Mouse (Mus musculus): ENCODE measurements around the gene Bhlhb9.

DNA sequence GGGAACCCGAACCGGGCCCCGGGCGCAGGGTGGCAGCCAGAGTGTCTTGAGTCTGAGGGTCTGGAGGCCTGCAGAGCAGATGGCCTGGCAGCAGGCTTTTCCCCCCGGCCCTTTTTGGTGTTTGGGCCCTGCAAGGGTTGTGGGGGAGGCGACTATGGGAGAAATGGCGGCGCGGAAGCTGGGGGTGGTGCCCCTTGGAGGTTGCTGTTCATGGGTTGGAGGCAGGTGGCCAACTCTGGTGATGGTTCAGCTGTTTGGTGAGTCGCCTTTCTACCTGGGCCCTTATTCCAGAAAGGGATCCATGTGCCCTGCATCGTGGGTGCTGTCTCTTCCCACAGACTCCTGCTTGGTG is 88.8 kb downstream of the Bhlhb9 start:
- TF ChIP-seq NELFE (IDR thresholded peaks at IDR 0.05; ENCODE audit: low read depth, low read length) = no peak
- TF ChIP-seq CTCF (IDR thresholded peaks at IDR 0.05 in 2 of 3, conservative IDR thresholded peaks at IDR 0.05 in 1 of 3; ENCODE audit: control insufficient read depth in 1 of 3, insufficient read depth in 1 of 3, low read depth in 2 of 3, low read length in 3 of 3, poor library complexity in 1 of 3, severe bottlenecking in 1 of 3) = no peak
- TF ChIP-seq RCOR1 (IDR thresholded peaks at IDR 0.05; ENCODE audit: low read depth, low read length) = no peak
- no peak for TF ChIP-seq TCF12 (IDR thresholded peaks at IDR 0.05; ENCODE audit: low read depth, low read length)
- TF ChIP-seq MEF2A (IDR thresholded peaks at IDR 0.05; ENCODE audit: extremely low read depth, insufficient replicate concordance, low read depth, low read length, poor library complexity, severe bottlenecking) = no peak
- no peak for TF ChIP-seq SMC3 (IDR thresholded peaks at IDR 0.05; ENCODE audit: low read depth, low read length)
- no peak for TF ChIP-seq MAFK (IDR thresholded peaks at IDR 0.05; ENCODE audit: borderline replicate concordance, low read depth, low read length)
- no peak for TF ChIP-seq E2F4 (IDR thresholded peaks at IDR 0.05; ENCODE audit: borderline replicate concordance, low read depth, low read length)
- no peak for TF ChIP-seq EP300 (IDR thresholded peaks at IDR 0.05; ENCODE audit: low read depth in 1 of 2, low read length in 2 of 2)
- TF ChIP-seq HCFC1 (IDR thresholded peaks at IDR 0.05; ENCODE audit: low read depth, low read length) = no peak
- TF ChIP-seq ELF1 (IDR thresholded peaks at IDR 0.05; ENCODE audit: low read depth, low read length) = no peak
- TF ChIP-seq ZNF384 (IDR thresholded peaks at IDR 0.05; ENCODE audit: low read depth, low read length) = no peak
- TF ChIP-seq JUND (IDR thresholded peaks at IDR 0.05; ENCODE audit: low read depth, low read length) = no peak
- TF ChIP-seq ZC3H11A (IDR thresholded peaks at IDR 0.05; ENCODE audit: low read depth, low read length) = no peak
